Mouse (Mus musculus): ENCODE results near the gene Prr18. TPM values are rescaled to one million over a fixed set of nuclear protein-coding genes. Genes with fewer than 3 reads are reported as not detected.
A peak's percentile ranks its signal among the peaks of the same experiment; 100 is the strongest.

Prr18 gene
- polyA plus RNA-seq, 1 experiment from 2014 or later, result 0.17 TPM

- WGBS, result 2% methylated on average over 7 of the region's 7 CpGs
- ATAC-seq, result peak; percentile 43; the same call in 1 of the 2 replicates
- Histone ChIP-seq H3K4me1 (ENCODE audit: control insufficient read depth, insufficient read depth, low read length) (peaks cover 20% of the 10 kb centered on the region), H3K9ac (ENCODE audit: low read depth, low read length) (peak overlapping the region; percentile 39), H3K4me2 (ENCODE audit: low read depth, low read length) (peak overlapping the region; percentile 58), H3K4me3 (ENCODE audit: low read length) (peak overlapping the region; percentile 24), H3K36me3 (ENCODE audit: control insufficient read depth, insufficient read depth, low read length) (no peaks in the 10 kb centered on the region), H3K27me3 (replicated peaks; ENCODE audit: control insufficient read depth, insufficient read depth, low read length) (no peaks in the 10 kb centered on the region), H3K27ac (ENCODE audit: low read length) (peak overlapping the region; percentile 81), H3K9me3 (ENCODE audit: control insufficient read depth, low read length) (no peaks in the 10 kb centered on the region)
These were observed 34.6 kb downstream of the Prr18 start for GRCm38 (mm10) chr17:8371834-8372233.

GRCm38 (mm10) chr17:8372286-8373046, 35.2 kb downstream of the Prr18 start:
- H3K36me3 ChIP-seq (ENCODE audit: control insufficient read depth, insufficient read depth, low read length), result no peaks in the 10 kb centered on the region
- no peaks in the 10 kb centered on the region for H3K27me3 ChIP-seq (replicated peaks; ENCODE audit: control insufficient read depth, insufficient read depth, low read length)
- peak overlapping the region; percentile 81 for H3K27ac ChIP-seq (ENCODE audit: low read length)
- 4% methylated on average over 18 of the region's 18 CpGs for WGBS
- peaks cover 19% of the 10 kb centered on the region for H3K4me1 ChIP-seq (ENCODE audit: control insufficient read depth, insufficient read depth, low read length)
- peak overlapping the region; percentile 44; the same call in 1 of the 2 replicates for H3K9ac ChIP-seq (ENCODE audit: low read depth, low read length)
- H3K4me2 ChIP-seq (ENCODE audit: low read depth, low read length), result peak overlapping the region; percentile 58
- H3K9me3 ChIP-seq (ENCODE audit: control insufficient read depth, low read length), result no peaks in the 10 kb centered on the region
- peak; percentile 42 for ATAC-seq
- peak overlapping the region; percentile 24 for H3K4me3 ChIP-seq (ENCODE audit: low read length)

GRCm38 (mm10) chr17:8377298-8377697, 40.0 kb downstream of the Prr18 start:
- H3K9ac ChIP-seq (ENCODE audit: low read depth, low read length), result no peak overlapping the region
- H3K27ac ChIP-seq (ENCODE audit: low read length), result no peak overlapping the region
- no peak overlapping the region for H3K4me2 ChIP-seq (ENCODE audit: low read depth, low read length)
- H3K27me3 ChIP-seq (replicated peaks; ENCODE audit: control insufficient read depth, insufficient read depth, low read length), result no peaks in the 10 kb centered on the region
- no peaks in the 10 kb centered on the region for H3K36me3 ChIP-seq (ENCODE audit: control insufficient read depth, insufficient read depth, low read length)
- WGBS, result 61% methylated on average over 5 of the region's 5 CpGs
- H3K4me3 ChIP-seq (ENCODE audit: low read length), result no peak overlapping the region
- no peaks in the 10 kb centered on the region for H3K4me1 ChIP-seq (ENCODE audit: control insufficient read depth, insufficient read depth, low read length)
- ATAC-seq, result no peak
- no peaks in the 10 kb centered on the region for H3K9me3 ChIP-seq (ENCODE audit: control insufficient read depth, low read length)

- H3K27me3 ChIP-seq (replicated peaks; ENCODE audit: control insufficient read depth, insufficient read depth, low read length), result peaks cover 19% of the 10 kb centered on the region
- no peak overlapping the region for H3K9ac ChIP-seq (ENCODE audit: low read depth, low read length)
- H3K27ac ChIP-seq (ENCODE audit: low read length), result no peak overlapping the region
- no peaks in the 10 kb centered on the region for H3K36me3 ChIP-seq (ENCODE audit: control insufficient read depth, insufficient read depth, low read length)
- no peak for ATAC-seq
- no peak overlapping the region for H3K4me3 ChIP-seq (ENCODE audit: low read length)
- H3K4me1 ChIP-seq (ENCODE audit: control insufficient read depth, insufficient read depth, low read length), result no peaks in the 10 kb centered on the region
- H3K4me2 ChIP-seq (ENCODE audit: low read depth, low read length), result no peak overlapping the region
- H3K9me3 ChIP-seq (ENCODE audit: control insufficient read depth, low read length), result no peaks in the 10 kb centered on the region
- 99% methylated on average over 2 of the region's 2 CpGs for WGBS
These were observed 48.2 kb downstream of the Prr18 start for GRCm38 (mm10) chr17:8385441-8385840.

GRCm38 (mm10) chr17:8388463-8388862, 51.2 kb downstream of the Prr18 start:
- Histone ChIP-seq H3K4me1 (ENCODE audit: control insufficient read depth, insufficient read depth, low read length) (no peaks in the 10 kb centered on the region), H3K4me3 (ENCODE audit: low read length) (no peak overlapping the region), H3K27me3 (replicated peaks; ENCODE audit: control insufficient read depth, insufficient read depth, low read length) (peaks cover 19% of the 10 kb centered on the region), H3K4me2 (ENCODE audit: low read depth, low read length) (no peak overlapping the region), H3K9ac (ENCODE audit: low read depth, low read length) (no peak overlapping the region), H3K36me3 (ENCODE audit: control insufficient read depth, insufficient read depth, low read length) (no peaks in the 10 kb centered on the region), H3K27ac (ENCODE audit: low read length) (no peak overlapping the region), H3K9me3 (ENCODE audit: control insufficient read depth, low read length) (no peaks in the 10 kb centered on the region)
- no peak for ATAC-seq
- WGBS, result 1% methylated on average over 13 of the region's 13 CpGs

- H3K4me2 ChIP-seq (ENCODE audit: low read depth, low read length), result peak overlapping the region; percentile 7; the same call in 1 of the 2 replicates
- no peak for ATAC-seq
- H3K36me3 ChIP-seq (ENCODE audit: control insufficient read depth, insufficient read depth, low read length), result no peaks in the 10 kb centered on the region
- no peaks in the 10 kb centered on the region for H3K4me1 ChIP-seq (ENCODE audit: control insufficient read depth, insufficient read depth, low read length)
- H3K27ac ChIP-seq (ENCODE audit: low read length), result no peak overlapping the region
- no peaks in the 10 kb centered on the region for H3K9me3 ChIP-seq (ENCODE audit: control insufficient read depth, low read length)
- WGBS, result 2% methylated on average over 28 of the region's 28 CpGs
- H3K9ac ChIP-seq (ENCODE audit: low read depth, low read length), result no peak overlapping the region
- peak overlapping the region; percentile 15 for H3K4me3 ChIP-seq (ENCODE audit: low read length)
- peaks cover 19% of the 10 kb centered on the region for H3K27me3 ChIP-seq (replicated peaks; ENCODE audit: control insufficient read depth, insufficient read depth, low read length)
These were observed 51.9 kb downstream of the Prr18 start for GRCm38 (mm10) chr17:8388990-8389789.

DNA sequence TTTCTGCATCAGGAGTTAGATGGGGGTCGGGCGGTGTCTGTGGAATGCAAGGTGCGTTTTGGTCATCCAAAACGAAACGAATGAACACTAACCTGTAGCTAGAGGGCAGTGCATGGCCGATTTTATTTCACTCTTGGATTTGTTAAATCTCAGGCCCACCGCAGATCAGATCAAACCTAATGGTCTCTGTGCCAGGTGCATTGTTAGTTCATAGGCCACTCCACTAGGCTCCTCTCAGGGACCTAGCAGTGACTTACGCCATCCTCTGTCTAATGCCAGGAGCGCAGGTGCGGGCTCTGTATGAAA, 52.5 kb downstream of the Prr18 start:
- no peak for ATAC-seq
- 7% methylated on average over 10 of the region's 10 CpGs for WGBS
- Histone ChIP-seq H3K36me3 (ENCODE audit: control insufficient read depth, insufficient read depth, low read length) (no peaks in the 10 kb centered on the region), H3K4me2 (ENCODE audit: low read depth, low read length) (no peak overlapping the region), H3K4me1 (ENCODE audit: control insufficient read depth, insufficient read depth, low read length) (no peaks in the 10 kb centered on the region), H3K27me3 (replicated peaks; ENCODE audit: control insufficient read depth, insufficient read depth, low read length) (peaks cover 19% of the 10 kb centered on the region), H3K4me3 (ENCODE audit: low read length) (no peak overlapping the region), H3K27ac (ENCODE audit: low read length) (no peak overlapping the region), H3K9me3 (ENCODE audit: control insufficient read depth, low read length) (no peaks in the 10 kb centered on the region), H3K9ac (ENCODE audit: low read depth, low read length) (no peak overlapping the region)

- Histone ChIP-seq H3K4me3 (ENCODE audit: low read length) (no peak overlapping the region), H3K4me1 (ENCODE audit: control insufficient read depth, insufficient read depth, low read length) (no peaks in the 10 kb centered on the region), H3K9ac (ENCODE audit: low read depth, low read length) (no peak overlapping the region), H3K36me3 (ENCODE audit: control insufficient read depth, insufficient read depth, low read length) (no peaks in the 10 kb centered on the region), H3K27me3 (replicated peaks; ENCODE audit: control insufficient read depth, insufficient read depth, low read length) (peaks cover 19% of the 10 kb centered on the region), H3K9me3 (ENCODE audit: control insufficient read depth, low read length) (no peaks in the 10 kb centered on the region), H3K4me2 (ENCODE audit: low read depth, low read length) (no peak overlapping the region), H3K27ac (ENCODE audit: low read length) (no peak overlapping the region)
- ATAC-seq, result no peak
- 66% methylated on average over 4 of the region's 4 CpGs for WGBS
These were observed 53.2 kb downstream of the Prr18 start for GRCm38 (mm10) chr17:8390487-8390886.
